Mouse (Mus musculus): ENCODE measurements around the gene Ifnl3.

GRCm38 (mm10) chr7:28547628-28548027 is 25.0 kb downstream of the Ifnl3 start:
- TF ChIP-seq CTCF (conservative IDR thresholded peaks at IDR 0.05; ENCODE audit: low read length) (no peak), POU5F1 (IDR thresholded peaks at IDR 0.05; ENCODE audit: borderline replicate concordance, low read length) (no peak)

Measured in E14TG2a.4 (cell line).